Mouse (Mus musculus) forebrain, embryonic 15.5 days (tissue): ENCODE results near the gene Srp54a. TPM values are rescaled to one million over a fixed set of nuclear protein-coding genes. Genes with fewer than 3 reads are reported as not detected.
"Not testable (repeated sequence)": the region's sequence is repeated elsewhere in the genome, so short reads cannot be mapped to it uniquely, and the experiment has no call there.

ENCODE experiments used
- ATAC-seq: fragments of 200-750 bp; cut with Nextera tagmentation; replicated peaks from 2 replicates; pipeline ENCODE4 v1.8.0; 2017; ENCODE audit warnings: mild to moderate bottlenecking, moderate TSS enrichment, moderate library complexity
- H3K27ac ChIP-seq: fragments of 300-500 bp; sonication (generic); replicated peaks from 2 replicates; pipeline ENCODE4 v1.5.1; 2015; ENCODE audit warnings: mild to moderate bottlenecking, inconsistent platforms
- H3K27me3 ChIP-seq: fragments of 300-500 bp; sonication (generic); 2 replicates; pipeline ENCODE4 v1.6.1; 2015; ENCODE audit warnings: inconsistent platforms
- H3K36me3 ChIP-seq: fragments of 300-500 bp; sonication (generic); 2 replicates; pipeline ENCODE4 v1.6.1; 2015; ENCODE audit warnings: mild to moderate bottlenecking, inconsistent platforms
- H3K4me1 ChIP-seq: fragments of 300-500 bp; sonication (generic); 2 replicates; pipeline ENCODE4 v1.6.1; 2015; ENCODE audit warnings: inconsistent platforms
- H3K4me2 ChIP-seq: fragments of 300-500 bp; sonication (generic); replicated peaks from 2 replicates; pipeline ENCODE4 v1.6.1; 2015; ENCODE audit warnings: mild to moderate bottlenecking, inconsistent platforms
- H3K4me3 ChIP-seq: fragments of 300-500 bp; sonication (generic); 2 replicates; pipeline ENCODE4 v1.5.1; 2015; ENCODE audit warnings: mild to moderate bottlenecking, inconsistent platforms
- H3K9ac ChIP-seq: fragments of 300-500 bp; sonication (generic); replicated peaks from 2 replicates; pipeline ENCODE4 v1.6.1; 2015; ENCODE audit warnings: mild to moderate bottlenecking, inconsistent platforms
- H3K9me3 ChIP-seq: fragments of 300-500 bp; sonication (generic); 2 replicates; pipeline ENCODE4 v1.6.1; 2016; ENCODE audit warnings: inconsistent platforms
- WGBS: fragments of 180-500 bp; shearing (Covaris S2); methylation state at CpG from one replicate; pipeline ENCODE4 v1.1.7; 2015; ENCODE audit warnings: mixed read lengths; 5-methylcytosine and 5-hydroxymethylcytosine counted together
- polyA plus RNA-seq: library from polyadenylated mRNA; unstranded; fragments of >200 nt; fragmentation: Nextera tagmentation; extraction: Ambion mirVana; gene quantifications from 2 replicates; pipeline ENCODE4 v1.2.1, GENCODE M21; 2015

The Srp54a gene
- polyA plus RNA-seq, 1 experiment from 2014 or later = 213 TPM

DNA sequence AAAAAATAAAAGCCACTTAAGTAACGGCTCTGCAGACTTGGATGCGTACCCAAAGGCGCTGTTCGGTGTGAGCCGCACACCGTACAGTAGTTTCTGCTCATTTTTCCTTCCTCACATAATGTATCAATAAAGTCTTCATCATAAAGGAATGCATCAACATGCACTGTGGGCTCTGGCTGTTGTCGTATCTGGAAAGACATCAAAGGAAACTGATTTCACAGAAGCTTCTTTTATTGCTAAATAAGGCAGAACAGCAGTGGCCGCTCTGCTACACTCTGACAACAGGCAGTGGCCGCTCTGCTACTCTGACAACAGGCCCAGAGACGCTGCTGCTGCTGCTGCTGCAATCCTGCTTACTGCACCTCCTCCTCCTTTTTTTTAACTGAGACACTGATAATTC is 19.1 kb upstream of the Srp54a start:
- no peaks in the 10 kb centered on the region for H3K9me3 ChIP-seq
- H3K4me3 ChIP-seq = no peak overlapping the region
- no peak overlapping the region for H3K27ac ChIP-seq
- ATAC-seq = no peak
- no peaks in the 10 kb centered on the region for H3K27me3 ChIP-seq
- 65% methylated on average over 10 of the region's 10 CpGs for WGBS
- H3K36me3 ChIP-seq = 0 out of 2 replicates have a peak, but pooled peaks cover 2% of the 10 kb centered on the region
- no peak overlapping the region for H3K4me2 ChIP-seq
- H3K9ac ChIP-seq = no peak overlapping the region
- H3K4me1 ChIP-seq = no peaks in the 10 kb centered on the region

DNA sequence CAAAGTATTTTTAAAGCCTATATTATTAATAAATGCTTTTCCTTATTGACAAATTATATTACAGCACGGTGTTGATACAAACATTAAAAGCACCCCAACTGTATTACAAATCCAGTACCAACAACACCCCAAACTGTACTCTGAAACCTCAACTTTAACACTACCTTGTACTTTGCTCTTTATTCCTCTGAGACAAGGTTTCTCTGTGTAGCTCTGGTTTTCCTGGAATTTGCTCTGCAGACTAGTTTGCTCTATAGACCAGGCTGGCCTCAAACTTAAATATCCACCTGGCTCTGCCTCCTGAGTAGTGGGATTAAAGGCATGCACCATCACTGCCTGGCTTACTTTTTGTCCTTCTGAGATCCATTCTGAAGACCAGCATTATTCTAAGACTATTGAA is 17.9 kb upstream of the Srp54a start:
- 94% methylated on average over 1 of the region's 1 CpGs for WGBS
- no peak for ATAC-seq
- H3K27me3 ChIP-seq = no peaks in the 10 kb centered on the region
- no peak overlapping the region for H3K4me3 ChIP-seq
- H3K4me2 ChIP-seq = no peak overlapping the region
- no peaks in the 10 kb centered on the region for H3K9me3 ChIP-seq
- no peak overlapping the region for H3K27ac ChIP-seq
- no peaks in the 10 kb centered on the region for H3K4me1 ChIP-seq
- 0 out of 2 replicates have a peak, but pooled peaks cover 2% of the 10 kb centered on the region for H3K36me3 ChIP-seq
- no peak overlapping the region for H3K9ac ChIP-seq

DNA sequence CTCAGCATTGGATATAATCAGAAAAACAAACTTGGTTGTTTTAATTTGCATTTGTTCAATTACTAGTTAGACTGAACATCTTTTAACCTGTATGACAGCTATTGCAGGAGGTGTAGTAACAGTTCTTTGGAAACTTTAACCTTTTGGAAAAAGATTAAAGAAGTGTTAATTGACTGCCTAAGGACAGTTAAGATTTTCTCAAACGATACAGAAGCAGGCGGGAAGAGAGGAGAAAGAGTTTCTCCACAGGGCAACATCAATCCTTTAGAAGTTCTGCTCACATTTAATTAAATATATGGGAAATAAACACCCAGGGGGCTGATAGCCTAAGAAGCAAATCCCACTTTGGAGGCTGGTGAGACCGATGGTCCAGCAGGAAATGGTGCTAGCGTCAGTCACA is 7.6 kb upstream of the Srp54a start:
- Histone ChIP-seq H3K4me1 (no peaks in the 10 kb centered on the region), H3K27ac (no peak overlapping the region), H3K36me3 (no peaks in the 10 kb centered on the region), H3K4me3 (no peak overlapping the region), H3K9me3 (no peaks in the 10 kb centered on the region), H3K9ac (no peak overlapping the region), H3K27me3 (no peaks in the 10 kb centered on the region), H3K4me2 (no peak overlapping the region)
- no peak for ATAC-seq
- WGBS = 81% methylated on average over 4 of the region's 4 CpGs

DNA sequence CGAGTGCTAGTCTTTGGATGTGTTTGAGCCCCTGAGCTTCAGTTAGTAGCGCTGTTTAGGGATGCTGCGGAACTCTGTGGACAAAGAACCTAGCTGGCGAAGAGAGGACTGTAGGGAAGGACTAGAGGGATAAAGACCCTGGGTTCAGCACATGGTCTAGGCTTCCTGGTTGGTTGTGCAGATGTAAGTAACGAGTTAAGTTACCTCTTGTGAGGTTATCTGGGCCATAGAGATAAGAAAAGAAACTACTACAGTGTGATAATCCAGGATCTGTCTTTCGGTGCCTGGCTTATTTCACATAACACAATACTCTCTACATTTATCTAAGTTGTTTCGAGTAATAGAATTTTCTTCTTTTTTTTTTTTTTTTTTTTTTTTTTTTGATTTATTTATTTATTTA is 6.4 kb upstream of the Srp54a start:
- Histone ChIP-seq H3K4me1 (no peaks in the 10 kb centered on the region), H3K4me3 (no peak overlapping the region), H3K27ac (no peak overlapping the region), H3K36me3 (no peaks in the 10 kb centered on the region), H3K27me3 (no peaks in the 10 kb centered on the region), H3K4me2 (no peak overlapping the region), H3K9me3 (no peaks in the 10 kb centered on the region), H3K9ac (no peak overlapping the region)
- ATAC-seq = no peak
- 92% methylated on average over 7 of the region's 7 CpGs for WGBS

DNA sequence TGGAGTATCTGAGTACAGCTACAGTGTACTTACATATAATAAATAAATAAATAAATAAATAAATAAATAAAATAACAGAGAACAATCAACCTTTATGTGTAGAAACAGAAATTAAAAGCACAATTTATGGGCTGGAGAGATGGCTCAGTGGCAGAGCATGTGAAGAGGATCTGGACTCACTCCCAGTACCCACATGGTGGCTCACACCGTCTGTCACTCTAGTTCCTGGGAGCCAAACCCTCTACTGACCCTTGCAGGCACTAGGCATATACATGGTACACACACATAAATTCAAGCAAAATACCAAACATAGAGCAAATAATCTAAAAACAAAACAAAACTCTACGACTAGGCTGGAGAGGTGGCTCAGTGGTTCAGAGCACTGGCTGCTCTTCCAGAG is 4.8 kb upstream of the Srp54a start:
- Histone ChIP-seq H3K4me1 (peaks cover 5% of the 10 kb centered on the region), H3K9me3 (no peaks in the 10 kb centered on the region), H3K36me3 (no peaks in the 10 kb centered on the region), H3K9ac (no peak overlapping the region), H3K4me2 (no peak overlapping the region), H3K4me3 (no peak overlapping the region), H3K27me3 (no peaks in the 10 kb centered on the region), H3K27ac (no peak overlapping the region)
- 98% methylated on average over 2 of the region's 2 CpGs for WGBS
- no peak for ATAC-seq

DNA sequence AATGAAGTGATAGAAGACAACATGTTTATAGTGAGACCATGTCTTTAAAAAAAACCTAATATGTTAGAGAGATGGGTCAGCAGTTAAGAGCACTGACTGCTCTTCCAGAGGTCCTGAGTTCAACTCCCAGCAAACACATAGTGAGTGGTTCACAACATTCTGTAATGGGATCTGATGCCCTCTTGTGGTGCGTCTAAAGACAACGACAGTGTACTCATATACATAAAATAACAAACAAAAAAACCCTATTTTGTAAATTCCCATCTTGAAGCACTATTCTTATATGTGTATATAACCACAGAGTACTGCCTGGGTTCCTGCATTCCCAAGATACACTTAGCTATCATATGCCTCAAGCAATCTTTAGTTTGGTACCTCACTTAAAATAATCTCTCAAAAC is 1.4 kb upstream of the Srp54a start:
- not testable (repeated sequence) for H3K27me3 ChIP-seq, H3K36me3 ChIP-seq, ATAC-seq, H3K9ac ChIP-seq, H3K4me1 ChIP-seq, H3K4me3 ChIP-seq, H3K27ac ChIP-seq, H3K9me3 ChIP-seq
- 41% methylated on average over 2 of the region's 2 CpGs for WGBS
- H3K4me2 ChIP-seq = peak overlapping the region; percentile 55; the same call in 1 of the 2 replicates

DNA sequence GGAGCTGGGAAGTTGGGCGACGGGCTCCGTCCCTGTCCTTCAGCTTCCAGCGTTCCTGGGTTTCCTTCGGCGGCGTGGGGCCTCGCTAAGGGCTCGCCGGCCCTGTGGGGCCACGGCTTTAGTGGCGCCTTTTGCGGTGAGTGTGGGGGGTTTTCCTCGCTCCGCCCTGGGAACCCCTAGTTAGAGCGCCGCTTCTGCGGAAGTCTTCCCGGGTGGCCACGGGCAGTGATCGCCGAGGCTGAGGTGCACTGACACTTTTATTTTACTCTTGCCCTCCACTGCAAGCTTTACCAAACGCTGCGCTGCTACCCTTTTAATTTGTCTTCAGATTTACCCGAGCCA is 510 bp downstream of the Srp54a start:
- H3K4me1 ChIP-seq, H3K9me3 ChIP-seq, H3K27me3 ChIP-seq, H3K36me3 ChIP-seq, ATAC-seq: not testable (repeated sequence)
- WGBS = under 1% methylated on average over 25 of the region's 25 CpGs
- Histone ChIP-seq H3K4me3 (peak overlapping the region; percentile 83), H3K27ac (peak overlapping the region; percentile 89), H3K9ac (peak overlapping the region; percentile 78), H3K4me2 (peak overlapping the region; percentile 52)

DNA sequence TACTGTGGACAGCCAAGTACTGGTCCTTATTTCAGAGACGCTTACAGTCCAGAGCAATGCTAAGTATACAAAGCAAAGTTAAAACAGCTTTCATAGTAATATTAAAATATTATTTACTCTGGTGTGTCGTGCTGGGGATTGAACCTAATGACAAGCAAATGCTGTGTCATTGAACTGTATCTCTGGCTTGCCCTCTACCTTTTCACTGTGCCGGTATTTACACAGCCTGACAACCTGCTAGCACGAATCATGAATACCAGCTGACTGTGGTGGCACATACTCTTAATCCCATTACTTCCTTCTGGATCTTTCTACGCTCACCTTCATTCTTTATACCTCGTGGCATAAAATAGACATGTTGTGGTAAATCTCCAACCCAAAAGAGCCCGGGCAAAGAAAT is 12.1 kb downstream of the Srp54a start:
- H3K27me3 ChIP-seq, ATAC-seq: not testable (repeated sequence)
- WGBS = 100% methylated on average over 2 of the region's 7 CpGs

DNA sequence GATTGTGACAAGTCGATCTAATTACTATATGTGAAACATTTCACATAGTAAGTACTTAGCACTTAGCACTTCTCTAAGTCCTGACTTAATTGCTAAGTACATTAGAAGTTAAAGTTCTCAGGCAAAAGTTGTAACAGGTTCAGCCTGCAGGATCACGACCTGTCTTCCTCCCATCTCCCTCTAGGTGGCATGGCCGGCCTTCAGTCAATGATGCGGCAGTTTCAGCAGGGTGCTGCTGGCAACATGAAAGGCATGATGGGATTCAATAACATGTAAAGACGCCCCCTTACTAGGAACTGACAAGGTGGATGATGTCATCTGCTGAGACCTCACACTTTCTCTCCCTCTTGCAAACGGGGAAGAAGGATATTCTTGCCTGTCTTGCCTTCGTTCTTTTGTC is 32.6 kb downstream of the Srp54a start:
- ATAC-seq, H3K27me3 ChIP-seq, H3K27ac ChIP-seq, H3K4me2 ChIP-seq, H3K36me3 ChIP-seq, H3K9me3 ChIP-seq, H3K9ac ChIP-seq, H3K4me1 ChIP-seq, H3K4me3 ChIP-seq: not testable (repeated sequence)
- WGBS = no CpG with 5 or more reads among the region's 7 CpGs

More for the DNA sequence above, 12.1 kb downstream of the Srp54a start:
- not testable (repeated sequence) for H3K4me2 ChIP-seq, H3K9me3 ChIP-seq, H3K27ac ChIP-seq, H3K4me3 ChIP-seq, H3K4me1 ChIP-seq, H3K9ac ChIP-seq, H3K36me3 ChIP-seq

DNA sequence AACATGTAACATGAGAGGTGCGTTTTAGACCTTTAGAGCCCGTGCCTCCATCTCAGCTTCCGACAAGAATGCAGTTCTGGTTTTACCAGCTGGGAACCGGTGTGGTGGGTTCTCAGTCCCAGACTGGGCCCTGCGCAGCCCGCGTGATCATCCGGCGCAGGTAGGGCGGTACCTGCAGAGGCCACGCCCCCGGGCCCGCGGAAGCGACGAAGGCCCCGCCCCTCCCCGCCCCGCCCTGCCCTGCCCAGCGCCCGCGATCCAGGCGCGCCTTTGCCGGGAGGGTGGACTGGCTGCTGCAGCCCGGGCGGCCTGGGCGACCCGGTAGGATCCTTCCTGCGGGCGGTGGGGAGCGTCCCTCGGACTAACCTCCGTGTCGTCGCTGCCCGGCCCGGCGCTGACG is 44.2 kb downstream of the Srp54a start, which contains the start of gene Fam177a:
Gene Fam177a (plus strand): TSS at position 228 of the 400 bp plus-strand sequence.
- H3K27ac ChIP-seq, H3K9ac ChIP-seq, H3K36me3 ChIP-seq, H3K9me3 ChIP-seq, H3K4me3 ChIP-seq, H3K27me3 ChIP-seq, H3K4me1 ChIP-seq, H3K4me2 ChIP-seq: not testable (repeated sequence)
- peak; percentile 99 for ATAC-seq
- no CpG with 5 or more reads among the region's 40 CpGs for WGBS

DNA sequence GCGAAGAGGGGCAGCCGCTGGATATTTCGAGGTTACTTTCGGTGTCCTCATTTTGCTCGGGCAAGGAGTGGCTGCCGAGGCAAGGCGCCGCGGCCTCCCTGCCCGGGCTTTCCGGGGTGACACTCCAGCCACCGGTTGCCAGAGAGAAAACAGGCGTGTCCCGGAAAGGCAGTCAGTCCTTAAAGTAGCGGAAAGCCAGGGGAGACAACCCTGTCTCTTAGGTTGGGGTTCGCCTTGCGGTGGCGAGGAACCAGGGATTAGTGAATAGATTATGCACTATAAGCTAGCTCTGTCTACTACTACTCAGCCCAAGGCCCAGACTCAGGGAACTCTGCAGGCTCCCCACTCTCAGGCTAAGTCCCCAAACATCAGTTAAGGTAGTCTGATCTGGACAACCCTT is 44.7 kb downstream of the Srp54a start:
- not testable (repeated sequence) for H3K4me1 ChIP-seq
- ATAC-seq = peak; percentile 69
- WGBS = no CpG with 5 or more reads among the region's 18 CpGs

DNA sequence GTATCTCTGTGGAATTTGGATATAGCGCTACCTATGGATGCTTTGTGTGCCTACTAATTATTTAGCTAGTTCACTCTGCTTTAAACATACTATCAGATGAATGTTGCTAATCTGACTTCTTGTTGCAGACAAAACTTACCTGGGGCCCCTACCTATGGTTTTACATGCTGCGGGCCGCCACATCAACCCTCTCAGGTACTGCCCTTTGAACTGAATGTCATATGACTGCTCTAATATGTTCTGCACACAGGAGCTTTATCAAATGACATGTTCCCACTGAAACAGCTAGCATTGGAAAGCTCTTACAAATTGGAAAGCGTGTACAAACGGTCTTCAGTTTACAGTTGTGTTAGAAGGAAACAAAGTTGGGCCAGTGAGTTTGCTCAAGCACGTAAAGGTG is 55.5 kb downstream of the Srp54a start:
- H3K27ac ChIP-seq, H3K27me3 ChIP-seq, H3K4me2 ChIP-seq, H3K4me3 ChIP-seq, H3K9me3 ChIP-seq, H3K9ac ChIP-seq, H3K36me3 ChIP-seq, H3K4me1 ChIP-seq, ATAC-seq: not testable (repeated sequence)
- WGBS = no CpG with 5 or more reads among the region's 6 CpGs

More for the DNA sequence above, 44.7 kb downstream of the Srp54a start:
- not testable (repeated sequence) for H3K4me3 ChIP-seq, H3K36me3 ChIP-seq, H3K27ac ChIP-seq, H3K9ac ChIP-seq, H3K4me2 ChIP-seq, H3K9me3 ChIP-seq, H3K27me3 ChIP-seq

DNA sequence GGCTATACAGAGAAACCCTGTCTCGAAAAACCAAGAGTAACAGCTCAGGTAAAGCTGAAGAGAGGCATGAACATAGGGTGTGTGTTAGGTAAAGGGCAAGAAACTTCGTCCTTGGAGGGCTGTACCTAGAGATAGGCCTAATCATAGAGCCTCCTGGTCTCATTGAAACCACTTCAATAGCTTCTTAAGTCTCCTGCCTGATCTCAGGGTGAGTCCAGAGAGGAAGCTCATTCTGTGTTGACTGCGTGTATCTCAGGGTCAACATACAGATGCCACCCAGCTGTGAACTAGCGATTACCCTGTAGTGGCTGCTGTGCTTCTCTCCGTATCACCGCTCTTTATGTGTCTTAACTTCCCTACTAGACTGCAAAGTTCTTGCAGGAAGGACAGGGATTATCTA is 57.8 kb downstream of the Srp54a start:
- not testable (repeated sequence) for H3K36me3 ChIP-seq, H3K9ac ChIP-seq, H3K4me3 ChIP-seq, H3K9me3 ChIP-seq, H3K4me1 ChIP-seq, ATAC-seq, H3K27me3 ChIP-seq, H3K4me2 ChIP-seq, H3K27ac ChIP-seq
- WGBS = no CpG with 5 or more reads among the region's 6 CpGs
